Mouse (Mus musculus) splenic B cell, adult 2 months (primary cell): ENCODE data around the gene Saa3.
A peak's percentile ranks its signal among the peaks of the same experiment; 100 is the strongest.
"Not testable (repeated sequence)": the region's sequence is repeated elsewhere in the genome, so short reads cannot be mapped to it uniquely, and the experiment has no call there.

Experiments
- DNase-seq: peaks from one replicate; pipeline ENCODE4 v3.0.0-alpha.2; 2011; ENCODE audit warnings: low read depth, low spot score
- H3K27me3 ChIP-seq: 2 replicates; pipeline ENCODE4 v1.6.1; 2012; ENCODE audit warnings: mild to moderate bottlenecking, low read length, moderate library complexity, mixed read lengths; ENCODE audit not compliant: control insufficient read depth, poor library complexity, insufficient read depth, severe bottlenecking
- H3K36me3 ChIP-seq: 2 replicates; pipeline ENCODE4 v1.6.1; 2012; ENCODE audit warnings: mild to moderate bottlenecking, low read length, moderate library complexity, mixed read lengths; ENCODE audit not compliant: control insufficient read depth, poor library complexity, insufficient read depth, severe bottlenecking

Saa3 gene

DNA sequence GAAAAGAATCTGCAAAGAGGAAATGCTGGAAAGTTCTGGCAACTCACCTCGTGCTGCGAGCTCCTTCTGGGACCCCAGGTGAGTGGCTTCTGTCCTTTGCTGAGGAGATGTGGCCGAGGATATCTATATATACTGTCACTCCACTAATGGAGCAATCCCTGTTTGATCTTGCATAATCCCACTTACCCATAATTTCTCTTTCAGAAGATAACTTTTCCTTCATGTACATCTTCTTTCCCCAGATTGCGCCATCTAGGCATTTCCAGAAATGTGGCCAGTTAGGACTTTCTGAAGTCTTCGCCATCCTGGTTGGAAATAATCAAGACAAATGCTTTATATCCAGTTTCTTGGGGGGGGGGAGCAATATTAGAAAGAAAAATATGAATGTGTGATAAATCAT, at the start of gene Saa3:
TSS of gene Saa3 (minus strand) at position 101 of the 400 bp plus-strand sequence.
- no peaks in the 10 kb centered on the region for H3K36me3 ChIP-seq
- DNase-seq, result no peak
- no peaks in the 10 kb centered on the region for H3K27me3 ChIP-seq

GRCm38 (mm10) chr7:46764672-46765071, 49.2 kb upstream of the Saa3 start:
- Histone ChIP-seq H3K36me3 (peaks cover 16% of the 10 kb centered on the region), H3K27me3 (no peaks in the 10 kb centered on the region)
- DNase-seq, result no peak

DNA sequence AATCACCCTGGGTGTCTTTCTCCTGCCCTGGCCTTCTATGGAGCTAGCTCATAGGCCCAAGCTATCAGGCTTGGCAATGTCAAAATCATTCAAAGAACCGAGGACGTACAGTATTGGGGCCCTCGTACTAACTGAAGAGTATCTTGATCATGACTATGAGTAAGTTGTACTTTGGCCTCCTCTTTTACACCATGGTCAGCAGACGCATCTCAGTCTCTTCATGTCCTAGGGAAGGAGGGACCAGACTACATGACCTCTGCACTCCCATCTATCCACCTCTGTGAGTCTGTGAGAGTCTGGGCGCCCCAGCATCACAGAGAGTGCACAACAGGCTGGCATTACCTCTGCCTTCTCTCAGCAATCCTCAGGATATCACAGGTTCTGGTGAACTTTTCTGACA, 47.1 kb upstream of the Saa3 start:
- peaks cover 10% of the 10 kb centered on the region for H3K36me3 ChIP-seq
- DNase-seq, result no peak
- no peaks in the 10 kb centered on the region for H3K27me3 ChIP-seq

DNA sequence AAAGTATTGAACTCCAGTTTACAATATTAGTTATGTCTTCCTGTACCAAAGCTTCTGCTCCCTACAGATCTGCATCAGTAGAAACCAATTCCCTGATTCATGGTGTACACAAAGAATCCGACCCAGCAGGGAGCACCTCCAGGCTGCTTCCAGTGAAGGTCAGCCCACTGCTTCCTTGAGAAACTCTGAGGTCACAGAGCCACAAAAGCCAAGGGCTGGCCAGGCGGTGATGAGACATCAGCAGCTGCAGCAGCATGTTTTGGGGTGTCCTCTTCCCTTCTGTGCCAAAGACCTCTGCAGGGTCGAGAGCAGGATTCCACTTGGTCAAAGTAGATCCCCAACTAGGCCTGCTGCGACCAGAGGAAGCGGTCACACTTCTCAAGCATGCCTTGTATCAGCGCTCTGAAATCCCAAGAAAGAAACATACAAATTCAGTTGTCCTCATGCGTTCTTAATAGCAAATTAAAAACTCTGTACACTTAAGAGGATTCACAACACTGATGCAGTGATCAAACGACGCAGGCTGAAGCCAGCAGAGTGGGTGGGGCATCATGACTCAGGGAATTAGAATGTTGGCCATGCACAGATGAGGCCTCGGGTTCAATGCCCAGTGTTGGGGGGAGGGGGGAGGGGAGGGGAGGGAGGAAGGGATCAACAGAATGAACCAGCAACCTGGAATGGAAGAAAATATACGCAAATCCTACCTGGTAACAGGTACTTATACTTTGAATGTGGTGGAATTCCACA, 45.7 kb upstream of the Saa3 start:
- no peaks in the 10 kb centered on the region for H3K27me3 ChIP-seq
- peaks cover 8% of the 10 kb centered on the region for H3K36me3 ChIP-seq
- DNase-seq, result no peak

DNA sequence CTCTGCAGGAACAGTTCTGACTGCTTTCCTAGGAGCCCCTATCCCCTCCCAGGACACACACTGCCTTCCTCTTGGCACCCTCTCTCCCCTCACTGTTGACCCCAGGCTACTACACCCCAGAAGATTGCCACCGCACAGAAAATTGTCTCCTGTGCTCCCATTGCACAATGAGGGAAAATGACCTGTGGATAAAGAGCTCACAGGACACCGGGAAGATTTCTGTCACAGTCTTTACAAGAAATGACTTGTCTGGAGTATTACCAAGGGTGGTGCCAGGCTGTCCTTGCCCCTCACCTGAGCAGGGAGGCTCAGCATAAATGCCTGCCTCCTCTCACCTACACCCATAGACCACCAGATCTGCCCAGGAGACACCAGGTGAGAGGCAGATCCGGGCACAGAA, 36.0 kb upstream of the Saa3 start, which contains the start of gene Saa2:
TSS of gene Saa2 (plus strand) at position 301 of the 400 bp plus-strand sequence.
- no peaks in the 10 kb centered on the region for H3K27me3 ChIP-seq
- DNase-seq, result no peak
- no peaks in the 10 kb centered on the region for H3K36me3 ChIP-seq

DNA sequence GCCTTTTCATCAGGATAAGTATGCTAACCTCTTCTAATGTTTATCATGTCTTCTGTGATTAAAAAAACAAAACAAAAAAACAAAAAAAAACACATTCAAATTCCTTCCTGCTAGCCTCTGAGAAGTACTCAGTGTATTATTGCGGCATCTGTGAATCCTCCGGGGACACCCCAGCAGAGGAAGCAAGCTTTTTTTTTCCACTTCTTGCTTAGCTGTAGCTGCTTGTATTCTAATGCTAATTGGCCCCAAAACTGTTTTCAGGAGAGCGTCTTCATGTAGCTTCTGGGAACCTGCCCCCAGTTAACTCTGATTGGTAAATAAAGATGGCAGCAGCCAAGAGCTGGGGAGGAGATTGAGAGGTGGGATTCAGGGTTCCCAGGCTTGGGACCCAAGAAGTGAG, 33.0 kb upstream of the Saa3 start:
- no peaks in the 10 kb centered on the region for H3K27me3 ChIP-seq
- no peaks in the 10 kb centered on the region for H3K36me3 ChIP-seq
- DNase-seq, result peak; percentile 23

GRCm38 (mm10) chr7:46746381-46746780, 30.9 kb upstream of the Saa3 start:
- H3K36me3 ChIP-seq, result no peaks in the 10 kb centered on the region
- H3K27me3 ChIP-seq, result no peaks in the 10 kb centered on the region
- no peak for DNase-seq

GRCm38 (mm10) chr7:46745816-46746215, 30.3 kb upstream of the Saa3 start:
- DNase-seq, result no peak
- H3K27me3 ChIP-seq, result no peaks in the 10 kb centered on the region

GRCm38 (mm10) chr7:46742880-46743279, 27.4 kb upstream of the Saa3 start, which contains the start of gene Saa1:
Saa1 (minus strand) TSS chr7:46742980.
- H3K27me3 ChIP-seq, DNase-seq, H3K36me3 ChIP-seq: not testable (repeated sequence)

More at GRCm38 (mm10) chr7:46745816-46746215, 30.3 kb upstream of the Saa3 start:
- H3K36me3 ChIP-seq, result no peaks in the 10 kb centered on the region

DNA sequence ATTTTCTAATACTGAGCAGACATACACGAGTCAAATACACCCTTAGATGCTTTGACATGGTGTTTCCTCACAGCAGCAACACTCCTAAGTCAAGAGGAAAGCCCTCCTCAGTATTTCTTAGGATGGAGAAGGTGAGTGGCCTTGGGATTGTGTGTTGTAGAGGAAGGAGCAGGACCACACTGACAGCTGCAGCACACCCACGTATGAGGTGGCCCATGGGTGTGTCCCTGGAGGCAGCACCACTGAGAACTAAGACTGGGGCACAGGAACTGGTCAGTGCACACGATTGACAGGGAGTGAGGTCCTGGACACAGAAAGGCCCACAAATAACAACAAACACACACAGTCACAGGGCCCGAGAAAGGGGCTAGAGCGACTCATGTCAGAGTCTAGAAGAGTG, 24.5 kb upstream of the Saa3 start:
- H3K36me3 ChIP-seq, DNase-seq, H3K27me3 ChIP-seq: not testable (repeated sequence)

GRCm38 (mm10) chr7:46738561-46739460, 23.3 kb upstream of the Saa3 start:
- Histone ChIP-seq H3K27me3 (no peaks in the 10 kb centered on the region; the same call in 1 of the 2 replicates), H3K36me3 (no peaks in the 10 kb centered on the region)
- DNase-seq, result no peak

DNA sequence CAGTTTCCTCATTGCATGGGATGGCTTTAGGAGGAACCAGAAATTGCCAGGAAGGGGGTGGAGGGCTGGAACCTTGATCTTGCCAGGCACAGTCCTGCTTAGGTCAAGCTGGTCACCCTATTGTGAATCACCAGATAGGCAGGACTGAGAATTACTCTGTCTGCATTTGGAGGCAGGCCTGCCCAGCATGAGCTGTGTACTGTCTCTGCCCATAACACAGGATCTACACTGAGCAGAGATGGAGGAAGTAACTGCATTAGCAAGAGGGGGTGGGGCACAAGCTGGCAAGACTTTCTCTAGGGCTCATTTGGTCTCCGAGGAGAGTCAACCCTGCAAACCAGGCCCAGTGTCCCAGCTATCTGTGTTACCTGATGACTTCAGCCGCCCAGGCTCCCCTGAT, 19.5 kb upstream of the Saa3 start:
- no peak for DNase-seq

DNA sequence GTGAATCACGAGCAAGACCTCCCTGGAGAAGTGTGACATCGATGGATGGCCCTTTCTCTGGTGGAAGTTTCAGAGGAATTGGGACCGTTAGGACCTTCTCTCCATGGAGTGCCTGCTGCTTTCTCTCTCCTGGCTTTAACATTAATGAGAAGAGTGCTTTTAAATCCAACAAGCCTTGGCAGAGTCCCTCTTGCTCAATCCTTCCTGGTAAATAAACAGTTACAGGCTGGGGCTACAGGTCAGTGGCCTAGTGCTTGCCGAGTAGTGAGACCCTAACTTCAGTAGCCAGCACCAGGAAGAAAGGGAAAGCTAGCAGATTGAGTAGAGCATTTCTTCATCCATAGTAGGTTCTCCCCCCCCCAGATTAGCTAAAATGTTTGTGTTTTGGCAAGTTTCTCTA, 17.0 kb upstream of the Saa3 start, which contains the start of gene Saa4:
TSS of gene Saa4 (minus strand) at position 146 of the 400 bp plus-strand sequence.
- no peaks in the 10 kb centered on the region for H3K36me3 ChIP-seq
- no peaks in the 10 kb centered on the region for H3K27me3 ChIP-seq
- DNase-seq, result no peak

More for the DNA sequence above, 19.5 kb upstream of the Saa3 start:
- no peaks in the 10 kb centered on the region for H3K36me3 ChIP-seq
- H3K27me3 ChIP-seq, result no peaks in the 10 kb centered on the region; the same call in 1 of the 2 replicates

DNA sequence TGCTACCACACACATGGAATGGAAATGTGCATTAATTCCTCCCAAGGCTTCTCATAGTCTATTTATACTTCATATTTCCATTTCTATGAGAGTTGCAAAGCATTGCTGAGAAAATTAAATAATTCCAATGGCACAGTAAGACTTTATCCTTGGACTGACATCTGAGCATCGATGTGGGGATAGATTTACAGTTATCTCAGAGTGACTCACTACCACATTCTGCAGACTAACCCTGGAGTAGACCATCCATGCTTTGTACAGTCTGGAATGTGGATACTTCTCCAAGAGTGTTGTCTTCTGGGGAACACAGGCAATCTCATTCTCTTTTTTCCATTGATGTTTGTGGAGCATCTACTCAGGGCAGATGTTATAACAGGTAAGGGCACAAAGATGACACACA, 12.1 kb upstream of the Saa3 start:
- H3K36me3 ChIP-seq, result no peaks in the 10 kb centered on the region
- DNase-seq, result no peak
- no peaks in the 10 kb centered on the region for H3K27me3 ChIP-seq

- no peak for DNase-seq
- no peaks in the 10 kb centered on the region for H3K27me3 ChIP-seq
- no peaks in the 10 kb centered on the region for H3K36me3 ChIP-seq
Observed at GRCm38 (mm10) chr7:46724396-46724795, 8.9 kb upstream of the Saa3 start.
